Mouse (Mus musculus) MEL-GATA-1-ER (cell line): ENCODE measurements around the gene Atp2b2.

Experiments
- DNase-seq: peaks from one replicate; pipeline ENCODE4 v3.0.0-alpha.2; 2012; ENCODE audit warnings: low read depth; ENCODE audit errors: extremely low read depth

The Atp2b2 gene

GRCm38 (mm10) chr6:113942355-113942754 is 100.1 kb downstream of the Atp2b2 start:
- no peak for DNase-seq

GRCm38 (mm10) chr6:113941324-113941723 is 101.1 kb downstream of the Atp2b2 start:
- no peak for DNase-seq

- DNase-seq, result no peak
These were observed 103.0 kb downstream of the Atp2b2 start for GRCm38 (mm10) chr6:113939442-113939841.

- DNase-seq, result no peak
These were observed 105.5 kb downstream of the Atp2b2 start for GRCm38 (mm10) chr6:113936811-113937508.

- no peak for DNase-seq
These were observed 106.3 kb downstream of the Atp2b2 start for GRCm38 (mm10) chr6:113936111-113936510.

GRCm38 (mm10) chr6:113934692-113935091 is 107.7 kb downstream of the Atp2b2 start:
- no peak for DNase-seq

- no peak for DNase-seq
These were observed 108.9 kb downstream of the Atp2b2 start for GRCm38 (mm10) chr6:113933261-113934151.

GRCm38 (mm10) chr6:113929191-113929875 is 113.1 kb downstream of the Atp2b2 start:
- no peak for DNase-seq

GRCm38 (mm10) chr6:113923249-113923648 is 119.2 kb downstream of the Atp2b2 start:
- no peak for DNase-seq

- DNase-seq, result no peak
These were observed 121.9 kb downstream of the Atp2b2 start for GRCm38 (mm10) chr6:113920466-113920865.

- no peak for DNase-seq
These were observed 129.7 kb downstream of the Atp2b2 start for GRCm38 (mm10) chr6:113912753-113913152.

GRCm38 (mm10) chr6:113911094-113911493 is 131.3 kb downstream of the Atp2b2 start:
- DNase-seq, result no peak

GRCm38 (mm10) chr6:113910411-113911055 is 131.9 kb downstream of the Atp2b2 start:
- DNase-seq, result no peak

- DNase-seq, result no peak
These were observed 132.6 kb downstream of the Atp2b2 start for GRCm38 (mm10) chr6:113909836-113910235.

- DNase-seq, result no peak
These were observed 134.3 kb downstream of the Atp2b2 start for GRCm38 (mm10) chr6:113908066-113908465.

GRCm38 (mm10) chr6:113904406-113904805 is 138.0 kb downstream of the Atp2b2 start:
- no peak for DNase-seq

GRCm38 (mm10) chr6:113896023-113896422 is 146.4 kb downstream of the Atp2b2 start:
- no peak for DNase-seq

- no peak for DNase-seq
These were observed 148.4 kb downstream of the Atp2b2 start for GRCm38 (mm10) chr6:113894008-113894407.

GRCm38 (mm10) chr6:113892091-113892674 is 150.2 kb downstream of the Atp2b2 start:
- DNase-seq, result no peak

- no peak for DNase-seq
These were observed 151.0 kb downstream of the Atp2b2 start for GRCm38 (mm10) chr6:113891225-113891967.
